Mouse (Mus musculus) T-cell, adult 2 months (primary cell): ENCODE measurements around the gene Spaca7.
"Not testable (repeated sequence)": the region's sequence is repeated elsewhere in the genome, so short reads cannot be mapped to it uniquely, and the experiment has no call there.

Experiments
- DNase-seq: peaks from one replicate; pipeline ENCODE4 v3.0.0; 2022; ENCODE audit warnings: low spot score

The Spaca7 gene

DNA sequence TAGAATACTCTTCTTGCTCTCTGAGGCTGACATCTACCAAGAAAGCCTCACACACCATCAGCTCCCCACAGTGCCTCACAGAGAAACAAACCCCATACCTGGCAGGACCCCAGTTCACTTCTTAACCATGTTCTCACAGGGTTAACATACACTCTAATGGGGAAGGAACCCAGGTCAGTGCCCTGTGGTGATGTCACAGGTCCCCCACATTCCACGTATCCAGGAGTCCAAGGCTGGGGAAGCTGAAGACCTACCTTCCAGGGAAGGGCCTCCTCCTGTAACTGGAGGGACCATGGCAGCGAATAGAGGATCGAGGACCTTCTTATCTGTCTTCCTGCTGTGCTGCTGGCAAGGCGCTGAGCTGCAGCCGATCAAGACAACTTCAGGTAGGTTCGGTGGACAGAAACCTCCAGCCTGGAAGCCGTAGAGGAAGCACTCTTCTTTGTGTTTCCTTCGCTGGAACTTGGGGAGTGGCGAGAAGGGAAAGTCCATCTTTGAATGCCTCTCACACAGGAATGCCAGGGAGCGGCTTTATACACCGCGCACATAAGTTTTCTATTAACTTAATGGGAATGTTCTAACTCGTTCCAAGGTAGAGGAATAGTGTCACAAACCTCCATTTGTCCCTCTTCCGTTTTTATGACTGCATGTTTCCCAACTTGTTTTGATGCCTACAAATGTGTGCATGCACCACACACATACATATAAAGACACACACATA lies at the start of gene Spaca7:
Gene Spaca7 (plus strand): TSS at position 216 of the 721 bp plus-strand sequence.
- no peak for DNase-seq

DNA sequence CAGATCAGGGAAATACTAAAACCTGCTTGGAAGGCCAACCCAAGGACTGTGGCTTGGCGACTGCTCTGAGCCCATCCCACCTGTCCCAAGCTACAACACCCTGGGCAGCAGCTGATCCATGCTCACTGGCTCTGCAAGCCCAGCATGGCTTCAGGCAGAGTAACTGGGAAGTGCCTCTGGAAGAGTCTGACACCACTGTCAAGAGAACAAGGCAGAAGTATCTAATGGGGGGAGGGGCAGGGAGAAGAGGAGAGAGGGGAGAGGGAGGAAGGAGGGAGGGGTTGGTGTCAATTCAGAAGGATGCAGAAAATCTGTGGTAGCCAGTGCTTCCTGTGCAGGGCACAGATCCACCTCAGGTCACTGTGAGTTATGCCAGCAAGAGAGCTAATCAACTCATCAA lies 48.5 kb upstream of the Spaca7 start:
- no peak for DNase-seq

DNA sequence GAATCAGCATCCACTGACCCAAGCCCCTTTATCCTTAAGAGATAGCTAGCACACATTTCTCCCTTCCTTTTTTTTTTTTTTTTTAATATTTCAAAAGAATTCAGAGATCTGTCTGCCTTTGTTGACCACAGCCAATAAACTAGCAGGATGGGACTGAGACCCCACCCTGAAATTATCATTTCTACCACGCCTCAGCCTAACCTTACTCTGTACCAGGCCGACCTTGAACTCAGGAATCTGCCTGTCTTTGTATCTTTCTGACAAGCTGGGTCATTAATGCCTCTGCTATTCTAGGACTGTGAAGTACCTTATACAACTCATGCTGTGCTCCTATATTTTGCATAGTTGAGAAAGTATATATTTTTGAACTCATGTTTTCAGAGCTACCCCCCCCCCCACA lies 44.2 kb upstream of the Spaca7 start:
- DNase-seq: no peak

DNA sequence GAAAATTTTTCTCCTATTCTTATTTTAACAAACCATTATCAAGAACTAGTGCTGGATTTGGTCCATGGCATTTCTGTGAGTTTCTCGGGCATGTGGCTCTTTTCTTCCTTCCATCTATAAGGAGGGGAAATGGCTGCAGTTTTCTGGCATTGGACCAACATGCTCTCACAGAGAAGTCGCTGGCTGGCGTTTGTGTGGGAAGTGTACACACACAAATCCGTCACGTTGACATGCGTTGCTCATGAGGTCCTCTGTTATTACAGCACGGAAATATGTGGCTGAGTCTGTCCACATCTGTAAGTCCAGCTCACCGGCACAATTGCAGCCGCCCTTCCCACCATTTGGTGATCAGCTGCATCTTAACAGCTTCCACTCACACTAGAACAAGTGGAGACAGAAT lies 37.2 kb upstream of the Spaca7 start:
- no peak for DNase-seq

DNA sequence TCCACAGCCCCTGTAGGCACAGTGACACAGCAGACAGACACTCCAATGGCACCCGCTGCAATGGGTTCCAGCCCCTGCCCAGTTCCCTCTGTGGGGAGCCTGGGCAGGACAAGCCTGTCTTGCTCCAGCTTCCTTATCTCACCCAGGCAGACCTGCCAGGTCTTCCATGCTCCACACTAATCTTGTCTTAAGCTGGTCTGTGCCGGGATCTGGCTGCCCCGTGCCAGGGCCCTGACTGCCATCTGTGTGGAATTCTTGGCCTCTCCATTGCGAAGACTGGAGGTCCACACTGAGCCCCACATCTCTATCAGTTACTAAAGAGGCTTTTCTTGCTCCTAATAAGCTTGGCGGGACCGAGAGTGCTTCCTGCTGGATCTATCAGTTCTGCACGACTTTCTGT lies 36.5 kb upstream of the Spaca7 start:
- no peak for DNase-seq

DNA sequence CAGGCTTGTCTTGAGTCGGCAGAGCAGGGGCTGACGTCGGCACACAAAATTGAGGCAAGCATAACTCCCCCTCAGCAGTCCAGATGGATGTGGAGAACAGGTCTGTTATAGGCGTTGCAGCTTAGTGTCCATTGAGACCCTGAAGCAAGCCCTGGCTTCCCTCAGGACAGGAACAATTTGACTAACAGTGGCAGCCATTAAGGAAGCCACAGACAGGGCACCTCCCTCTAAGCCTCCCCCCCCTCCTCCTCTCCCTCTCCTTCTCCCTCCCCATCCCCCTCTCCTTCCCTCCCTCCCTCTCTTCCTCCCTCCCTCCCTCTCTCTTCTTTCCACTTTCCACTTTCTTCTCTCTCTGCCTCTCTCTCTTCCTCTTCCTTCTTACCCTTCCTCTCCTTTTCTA lies 27.6 kb upstream of the Spaca7 start:
- DNase-seq: no peak

DNA sequence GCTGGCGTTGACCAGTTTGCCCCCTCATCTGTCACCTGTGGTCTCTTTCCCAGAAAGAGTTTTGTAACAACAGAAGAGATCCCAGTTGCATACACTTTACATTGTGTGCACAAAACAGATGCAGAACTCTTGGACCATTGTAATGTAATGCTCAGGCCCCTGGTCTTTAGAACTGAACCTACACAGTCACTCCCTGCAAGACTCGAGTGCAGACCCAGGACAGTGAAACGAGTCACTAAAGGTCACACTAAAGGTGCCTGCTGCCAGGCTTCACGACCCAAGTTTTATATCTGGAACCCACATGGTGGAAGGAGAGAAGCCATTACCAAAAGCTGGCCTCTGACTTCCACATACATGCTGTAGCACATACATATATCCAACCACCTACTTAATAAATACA lies 27.2 kb upstream of the Spaca7 start:
- DNase-seq: no peak

DNA sequence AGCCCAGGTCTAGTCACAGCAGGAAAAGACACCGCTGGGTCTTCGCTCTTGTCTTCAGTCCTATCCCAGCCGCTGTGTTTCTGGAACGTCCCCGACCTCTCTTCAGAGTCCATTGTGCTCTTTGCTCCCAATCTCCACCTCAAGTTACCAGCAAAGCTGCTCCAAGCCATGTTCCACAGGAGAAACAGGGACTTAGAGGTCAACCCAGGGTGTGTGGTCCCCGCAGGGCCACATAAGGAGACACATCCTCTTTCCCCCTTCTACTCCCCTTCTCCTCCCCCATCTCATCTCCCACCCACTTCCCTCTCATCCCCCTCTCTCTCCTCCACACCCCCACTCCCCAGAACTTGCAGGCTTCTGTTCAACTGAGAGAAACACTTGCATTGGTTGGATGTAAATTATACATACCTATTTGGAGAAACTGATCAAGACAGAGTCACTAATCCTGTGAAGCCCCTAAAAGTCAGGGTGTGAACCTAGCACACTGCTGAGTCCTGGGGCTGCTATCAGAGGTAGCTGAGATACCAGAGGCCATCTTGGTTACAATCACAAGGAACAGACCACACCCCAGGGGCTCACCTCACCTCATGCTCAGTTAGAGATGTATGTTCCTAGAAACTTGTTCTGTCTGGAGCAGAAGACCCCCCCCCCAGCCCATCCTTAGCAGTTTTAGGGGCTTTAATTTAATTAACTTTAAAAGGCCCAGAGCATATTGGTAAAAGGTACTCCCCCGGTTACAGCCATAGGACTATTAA lies 25.2 kb upstream of the Spaca7 start:
- DNase-seq: no peak

DNA sequence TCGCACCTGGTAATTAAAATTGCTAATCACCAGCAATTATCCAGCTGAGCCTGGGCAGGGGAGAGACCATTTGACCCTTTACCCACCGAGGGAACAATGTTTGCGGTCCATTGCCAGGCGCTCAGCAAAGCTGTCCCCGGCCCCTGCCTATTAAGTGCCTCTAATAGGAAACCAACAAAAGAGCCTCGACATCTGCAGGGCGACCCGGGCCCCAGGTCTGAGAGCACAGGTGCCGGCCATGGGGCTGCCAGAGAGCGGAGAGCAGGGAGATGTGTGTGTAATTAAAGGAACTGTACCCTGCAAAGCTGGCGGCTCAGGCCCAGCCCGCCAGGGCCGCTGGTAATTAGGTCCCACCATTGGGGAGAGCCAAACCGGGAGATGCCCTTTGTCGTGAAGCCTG lies 24.6 kb upstream of the Spaca7 start:
- DNase-seq: no peak

DNA sequence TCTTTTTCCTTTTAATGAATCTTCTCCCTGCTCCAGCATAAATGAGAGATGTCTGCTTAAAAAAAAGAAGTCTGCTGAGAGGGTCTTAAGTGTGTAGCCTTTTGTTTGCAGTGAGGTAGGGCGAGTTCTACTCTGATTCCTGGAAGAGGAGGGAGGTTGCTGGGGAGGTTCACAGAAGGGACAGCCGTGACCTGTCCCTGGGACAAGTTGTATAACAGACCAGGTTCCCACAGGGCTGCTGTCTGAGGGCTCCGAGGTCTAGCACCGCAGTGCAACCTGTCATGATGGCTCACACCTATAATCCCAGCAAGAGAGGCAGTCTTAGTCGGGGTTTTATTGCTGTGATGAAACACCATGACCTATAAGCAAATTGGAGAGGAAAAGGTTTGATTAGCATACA lies 24.1 kb upstream of the Spaca7 start:
- DNase-seq: no peak

DNA sequence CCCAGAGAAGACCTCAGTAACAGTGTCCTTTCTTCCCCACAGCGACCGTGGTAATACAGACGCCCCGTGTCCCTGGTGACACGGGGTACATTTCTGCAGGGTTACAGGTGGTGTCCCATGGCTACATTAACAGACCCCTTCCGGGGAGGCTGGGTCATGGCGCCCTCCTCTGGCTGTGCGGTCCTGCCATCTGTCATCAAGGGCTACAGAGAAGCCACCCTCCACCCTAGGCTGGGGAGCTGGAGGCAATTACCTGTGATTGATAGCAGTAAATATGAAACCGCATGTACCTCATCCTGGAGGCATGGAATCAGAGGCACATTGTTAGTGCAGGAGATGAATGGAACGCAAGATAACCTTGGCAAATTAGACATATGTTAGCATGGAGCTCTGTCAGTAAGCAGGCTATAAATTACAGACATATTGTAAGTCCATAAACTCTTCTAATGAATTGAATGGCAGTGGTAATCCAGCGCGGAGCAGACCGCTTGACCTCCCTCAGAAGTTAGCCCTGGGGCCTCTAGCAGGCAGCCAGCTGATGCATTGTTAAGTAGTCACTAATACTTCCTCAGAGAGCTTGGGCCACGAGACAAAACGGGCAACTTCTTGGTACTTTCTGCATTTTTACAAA lies 17.2 kb upstream of the Spaca7 start:
- DNase-seq: no peak

DNA sequence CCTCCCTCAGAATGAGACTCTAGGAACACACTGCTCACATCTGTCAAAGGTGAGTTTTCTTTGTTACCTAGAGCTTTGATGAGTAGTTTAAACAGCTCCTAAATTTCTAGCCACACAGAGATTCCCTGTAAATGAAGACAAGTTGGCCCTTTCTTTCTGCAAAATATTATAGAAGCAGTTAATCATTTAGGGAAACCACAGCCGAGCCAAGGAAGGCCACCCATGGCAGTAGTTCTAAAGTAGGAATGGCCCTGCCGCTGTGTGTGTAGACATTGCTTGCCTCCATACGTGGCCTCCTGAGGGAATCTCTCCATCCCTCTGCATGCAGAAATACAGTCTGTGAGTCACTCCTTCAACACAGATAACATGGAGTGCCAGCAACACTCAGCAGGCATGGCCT lies 14.0 kb upstream of the Spaca7 start:
- no peak for DNase-seq

DNA sequence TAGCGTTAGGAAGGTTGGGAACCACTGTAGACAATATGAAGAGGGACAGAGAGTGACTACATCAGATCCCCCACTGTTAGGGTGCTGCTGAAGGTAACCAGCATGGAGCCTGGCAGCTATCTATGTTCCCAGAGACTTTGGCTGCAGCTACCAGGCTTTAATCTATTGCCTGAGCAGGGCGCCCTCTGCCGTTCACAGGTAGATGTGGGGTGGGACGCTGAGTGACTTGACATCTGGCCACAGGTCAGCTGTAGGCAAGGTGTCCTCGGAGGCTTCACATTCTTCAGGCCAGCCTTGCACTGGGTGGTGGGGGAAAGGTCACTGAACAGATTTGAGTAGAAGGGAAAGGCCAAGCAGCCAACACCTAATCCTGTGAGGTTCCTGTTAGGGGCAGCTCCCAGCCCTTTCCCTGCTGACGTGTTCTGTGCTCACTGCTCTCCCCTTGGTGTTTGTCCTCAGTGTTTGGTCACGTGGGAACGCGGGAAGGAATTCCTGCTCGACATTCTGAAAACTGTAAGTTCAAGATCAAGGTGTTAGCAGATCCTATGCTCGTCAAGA lies 11.3 kb upstream of the Spaca7 start:
- DNase-seq: no peak

DNA sequence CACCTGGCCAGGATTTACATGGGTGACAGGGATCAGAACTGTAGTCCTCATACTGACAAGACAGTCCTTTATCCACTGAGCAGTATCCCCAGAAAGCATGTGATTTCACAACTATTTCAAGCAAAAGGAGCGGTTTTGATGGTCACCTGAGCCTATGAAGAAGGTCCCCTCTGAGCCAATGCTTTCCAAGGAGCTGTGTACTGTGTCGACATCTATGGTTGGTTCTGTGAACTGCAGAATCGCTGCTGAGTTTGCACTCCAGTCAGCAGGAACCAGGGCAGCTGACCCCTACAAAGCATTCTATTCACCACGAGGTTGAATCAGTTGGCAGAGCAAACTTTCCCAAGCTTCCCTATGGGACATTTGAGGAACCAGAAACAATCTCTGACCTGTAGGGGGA lies 8.5 kb upstream of the Spaca7 start:
- no peak for DNase-seq

DNA sequence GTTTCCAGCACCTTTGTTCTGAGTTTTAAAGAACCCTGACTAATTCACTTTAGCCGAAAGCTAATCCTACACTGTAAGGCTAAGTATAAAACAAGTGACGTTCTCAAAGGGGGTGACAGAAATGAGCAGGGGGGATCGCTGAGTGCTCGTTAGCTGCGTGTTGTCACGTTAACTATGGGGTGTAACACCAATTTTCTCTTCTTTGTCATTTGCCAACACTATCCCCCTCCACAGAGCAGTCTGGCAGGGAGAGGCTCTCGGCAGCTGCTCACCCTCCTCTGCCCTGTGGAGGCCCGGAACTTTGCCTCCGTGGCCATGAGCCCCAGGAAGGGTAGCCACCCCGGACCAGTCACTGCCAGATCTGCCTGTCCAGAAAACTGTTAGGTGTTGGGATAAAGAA lies 7.3 kb upstream of the Spaca7 start:
- DNase-seq: no peak

DNA sequence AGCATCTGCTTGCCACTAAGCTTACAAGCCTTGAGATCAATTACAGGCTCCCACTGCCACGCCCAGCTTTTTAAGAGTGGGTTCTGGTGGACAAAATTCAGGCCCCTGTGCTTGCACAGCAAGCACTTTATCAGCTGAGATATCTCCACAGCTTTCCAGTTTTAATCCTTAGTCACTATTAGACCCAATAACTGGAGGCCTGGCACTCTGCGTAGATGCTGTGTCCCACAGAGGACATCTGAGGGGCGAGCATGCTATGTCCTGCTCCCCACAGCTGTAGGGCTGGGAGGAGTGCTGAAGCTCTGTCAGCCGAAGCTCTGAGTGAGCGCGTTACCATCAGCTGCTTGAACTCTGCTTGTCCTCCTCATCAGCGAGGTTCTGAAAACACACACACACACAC lies 6.3 kb upstream of the Spaca7 start:
- no peak for DNase-seq

DNA sequence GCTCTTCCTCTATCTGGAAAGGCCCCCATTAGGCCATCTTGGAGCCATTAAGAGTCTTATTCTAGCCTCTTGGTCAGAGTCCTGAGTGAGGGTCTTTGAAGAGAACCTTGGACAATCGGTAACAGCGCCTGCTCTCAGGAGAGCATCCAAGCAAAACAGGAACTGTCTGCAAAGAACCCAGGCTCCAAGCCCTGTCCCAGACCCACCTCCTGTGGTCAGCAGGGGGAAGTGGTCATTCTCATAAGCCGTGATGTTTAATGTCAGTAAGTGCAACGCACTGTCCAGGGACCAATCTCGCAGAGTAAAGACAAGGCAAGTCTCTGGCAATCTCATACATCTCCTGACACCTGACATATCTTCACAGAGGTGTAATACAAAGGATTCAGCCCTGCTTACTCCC lies 3.2 kb downstream of the Spaca7 start:
- DNase-seq: no peak

DNA sequence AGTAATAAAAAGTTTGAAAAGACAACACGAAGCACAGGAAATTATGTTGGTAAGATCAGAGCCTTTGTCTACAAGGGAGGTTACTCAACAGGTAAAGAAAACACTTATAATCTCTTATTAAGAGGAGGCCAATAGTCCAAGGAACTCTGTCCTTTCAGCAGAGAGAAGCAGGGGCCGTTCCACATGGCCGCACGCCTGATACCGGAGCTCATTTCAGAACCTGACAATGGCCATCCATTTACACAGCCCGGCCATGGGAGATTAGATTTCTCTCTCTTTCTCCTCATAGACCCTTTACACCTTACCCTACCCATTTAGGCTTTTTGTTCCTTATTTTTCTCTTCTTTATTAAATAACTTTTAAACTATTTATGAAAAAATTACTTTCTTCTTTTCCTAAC lies 3.9 kb downstream of the Spaca7 start:
- DNase-seq: no peak

DNA sequence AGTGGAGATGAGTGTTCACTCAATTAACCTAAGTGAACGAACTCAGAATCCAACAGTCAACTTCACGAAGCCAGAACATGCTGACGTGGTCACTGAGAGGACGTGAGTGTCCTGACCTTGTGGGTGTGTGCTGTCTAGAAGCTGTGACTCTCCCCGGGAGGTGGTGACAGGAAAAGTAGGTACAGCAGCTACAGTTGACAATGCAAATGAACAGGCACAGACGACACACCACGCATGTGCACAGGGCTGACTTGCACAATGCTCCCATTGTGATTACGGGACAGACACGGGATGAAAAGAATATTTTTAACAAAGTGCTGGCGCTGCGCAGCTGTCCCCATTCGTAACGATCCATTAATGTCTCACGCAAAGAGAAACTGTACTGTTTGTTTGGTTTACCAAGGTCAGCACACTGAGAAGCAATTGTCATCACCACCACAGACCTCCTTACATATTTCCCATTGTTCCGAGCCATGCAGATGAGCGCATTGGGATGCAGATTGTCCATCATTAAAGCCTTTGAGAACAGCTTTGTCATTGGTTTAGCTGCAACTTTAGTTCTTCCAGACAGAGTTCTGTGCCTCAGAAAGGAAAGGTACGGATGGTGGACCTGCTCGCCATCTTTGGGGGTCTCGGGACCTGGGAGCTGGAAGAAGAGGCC lies 6.6 kb downstream of the Spaca7 start:
- DNase-seq: not testable (repeated sequence)

DNA sequence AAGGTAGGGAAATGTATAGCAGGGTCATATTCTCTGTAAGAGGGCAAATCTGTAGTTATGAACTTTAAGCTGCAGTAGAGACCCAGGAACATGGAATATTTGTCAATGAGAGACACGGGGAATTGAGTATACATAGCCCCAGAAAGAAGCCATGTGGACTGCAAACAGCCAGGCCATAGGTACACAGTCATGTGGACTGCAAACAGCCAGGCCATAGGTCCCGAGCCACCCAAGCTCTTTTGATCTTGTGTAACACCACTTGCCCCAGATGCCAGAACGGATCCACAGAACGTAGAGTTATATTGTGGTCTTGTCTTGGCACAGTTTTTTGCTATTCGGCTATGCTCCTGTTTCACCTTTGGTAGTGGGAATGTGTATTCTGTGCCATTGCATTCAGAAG lies 11.0 kb downstream of the Spaca7 start:
- no peak for DNase-seq

DNA sequence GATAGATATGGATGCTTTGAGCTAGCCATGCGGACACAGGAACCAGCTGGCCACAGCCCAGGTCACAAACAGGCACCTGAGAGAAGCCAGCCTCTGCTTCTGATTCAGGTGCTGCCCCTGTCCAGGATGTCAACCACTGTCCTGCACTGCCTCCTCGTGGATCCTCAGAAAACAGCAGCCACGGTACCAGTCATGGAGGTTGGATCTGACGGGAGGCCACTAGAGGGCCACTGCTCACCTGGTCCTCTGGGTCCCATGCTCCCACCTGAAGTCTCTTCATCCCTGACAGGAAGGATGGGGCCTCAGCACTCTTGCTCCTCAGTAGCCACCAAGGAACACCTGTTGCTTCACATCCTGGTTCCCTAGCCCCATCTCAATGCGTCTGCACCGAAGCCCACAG lies 34.4 kb downstream of the Spaca7 start:
- DNase-seq: peak; percentile 52

DNA sequence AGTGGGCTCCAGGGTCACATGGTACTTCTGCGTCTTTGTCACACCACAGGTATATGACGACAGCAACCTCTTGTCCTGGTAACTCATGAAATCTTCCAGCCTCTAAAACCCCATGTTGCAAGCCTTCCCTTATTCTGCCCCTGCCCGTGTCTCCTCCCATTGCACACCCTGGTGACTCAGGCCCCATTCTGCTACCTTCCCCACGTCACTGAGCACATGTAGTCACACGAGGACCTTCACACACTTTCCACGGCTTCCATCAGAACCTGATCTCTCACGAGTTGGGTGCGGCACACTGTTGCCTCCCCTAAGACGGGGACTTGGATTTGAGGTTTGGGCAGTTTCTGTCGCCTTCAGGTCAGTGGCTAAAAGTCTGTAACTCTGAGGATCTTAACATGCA lies 36.0 kb downstream of the Spaca7 start:
- DNase-seq: no peak
